Mouse (Mus musculus) cerebellum, adult 2 months (tissue): ENCODE data around the gene Sptlc3.

Experiments
- CTCF ChIP-seq: fragments of 200-500 bp; IDR thresholded peaks from 2 replicates; pipeline ENCODE4 v1.5.1; 2011; ENCODE audit warnings: low read depth, mild to moderate bottlenecking, control low read depth, low read length, moderate library complexity, borderline replicate concordance; ENCODE audit not compliant: insufficient read depth
- POLR2A ChIP-seq: fragments of 200-500 bp; IDR thresholded peaks from 2 replicates; pipeline ENCODE4 v1.6.1; 2011; ENCODE audit warnings: low read length, control low read depth, borderline replicate concordance; ENCODE audit not compliant: insufficient read depth

DNA sequence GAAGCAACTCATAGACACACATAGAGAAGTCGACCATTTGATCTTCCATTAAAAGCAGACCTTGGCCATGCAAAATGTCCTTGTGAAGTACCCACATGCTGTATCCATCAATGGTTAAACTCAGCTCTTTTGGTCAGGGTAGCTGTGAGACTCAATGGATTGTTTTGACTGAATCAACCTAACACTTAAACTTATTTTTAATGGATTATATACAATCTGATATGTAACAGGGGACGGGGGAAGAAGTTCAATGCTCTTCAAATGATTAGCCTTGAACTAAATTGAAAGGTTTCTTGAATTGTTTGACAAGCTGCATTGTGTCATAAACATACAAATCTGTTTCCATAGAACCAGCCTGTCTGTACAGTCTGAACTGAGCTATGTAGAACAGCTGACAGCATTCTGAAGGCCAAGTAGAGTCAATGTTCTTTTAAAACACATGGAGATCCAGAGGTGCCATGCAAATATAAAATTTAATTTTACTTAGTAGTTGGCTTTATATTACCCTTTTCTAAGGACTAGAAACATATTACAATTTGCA lies 94.0 kb downstream of the Sptlc3 start:
- no peak for TF ChIP-seq CTCF
- no peak for TF ChIP-seq POLR2A
